Comparison of ENCODE assay signal across 31 mouse cellular contexts in genomic region chr6:134617589-134617988, GRCm38 (mm10). TPM values are rescaled to one million over a fixed set of nuclear protein-coding genes. Genes with fewer than 3 reads are reported as not detected.
A peak's percentile ranks its signal among the peaks of the same experiment; 100 is the strongest.
DNase-seq lines count a peak whose midpoint lies in the region; ATAC-seq and TF ChIP-seq lines count a peak whose summit lies in the region.
"Had no signal": no experiment of that assay in that cellular context is flagged by ENCODE, and none has a peak within 500 bp of the region (broad histone marks: within the 10 kb centered on the region; RNA-seq: fewer than 3 reads in every experiment).

No protein-coding gene starts in this region.

- 0 out of 2 replicates have a peak, but pooled peaks have one; percentile 1 for TF ChIP-seq CTCF in hindbrain, postnatal 0 days (IDR thresholded peaks at IDR 0.05; ENCODE audit: low read depth)
- TF ChIP-seq CTCF in lung, postnatal 0 days (IDR thresholded peaks at IDR 0.05) = peak; percentile 30

- no peak overlapping the region for H3K9ac ChIP-seq in hindbrain, postnatal 0 days (replicated peaks; ENCODE audit: low read length)
- H3K9ac ChIP-seq in lung, postnatal 0 days (replicated peaks; ENCODE audit: low read depth) = no peak overlapping the region
- no peak overlapping the region for H3K9ac ChIP-seq in ES-E14 (ENCODE audit: insufficient read depth, low read depth, low read length, poor library complexity, severe bottlenecking)
- H3K9ac ChIP-seq: forebrain, embryonic 12.5 days; heart, embryonic 15.5 days; hindbrain, embryonic 12.5 days; kidney, embryonic 15.5 days; limb, embryonic 15.5 days; liver, embryonic 14.5 days; lung, embryonic 14.5 days had no signal

- H3K9me3 ChIP-seq in hindbrain, postnatal 0 days (ENCODE audit: low read length) = no peaks in the 10 kb centered on the region
- H3K9me3 ChIP-seq in hindbrain, embryonic 10.5 days = no peaks in the 10 kb centered on the region
- no peaks in the 10 kb centered on the region for H3K9me3 ChIP-seq in lung, postnatal 0 days (ENCODE audit: low read length)
- no peaks in the 10 kb centered on the region for H3K9me3 ChIP-seq in ES-E14 (ENCODE audit: control insufficient read depth, insufficient read depth, low read depth, low read length)
- H3K9me3 ChIP-seq: forebrain, embryonic 12.5 days; G1E; heart, embryonic 10.5 days; heart, embryonic 15.5 days; hindbrain, embryonic 12.5 days; kidney, embryonic 15.5 days; limb, embryonic 15.5 days had no signal

- no peaks in the 10 kb centered on the region for H3K27me3 ChIP-seq in hindbrain, postnatal 0 days (ENCODE audit: insufficient read depth, low read length)
- H3K27me3 ChIP-seq in hindbrain, embryonic 10.5 days (ENCODE audit: insufficient read depth, poor library complexity, severe bottlenecking) = no peaks in the 10 kb centered on the region
- H3K27me3 ChIP-seq in lung, postnatal 0 days (replicated peaks; ENCODE audit: insufficient read depth, low read length) = no peaks in the 10 kb centered on the region
- H3K27me3 ChIP-seq: forebrain, embryonic 12.5 days; heart, embryonic 15.5 days; hindbrain, embryonic 12.5 days; kidney, embryonic 15.5 days; limb, embryonic 15.5 days had no signal

- no peaks in the 10 kb centered on the region for H3K4me1 ChIP-seq in hindbrain, postnatal 0 days (ENCODE audit: insufficient read depth, low read length)
- no peaks in the 10 kb centered on the region for H3K4me1 ChIP-seq in hindbrain, embryonic 10.5 days (replicated peaks)
- no peaks in the 10 kb centered on the region; the same call in 1 of the 2 replicates for H3K4me1 ChIP-seq in lung, postnatal 0 days (ENCODE audit: insufficient read depth, low read depth, low read length)
- peaks cover 0 to 2% of the 10 kb centered on the region in 2 experiments; a peak in 1 of 4 replicates for H3K4me1 ChIP-seq in ES-E14 (ENCODE audit: control insufficient read depth in 2 of 2, insufficient read depth in 2 of 2, low read length in 2 of 2, poor library complexity in 1 of 2)
- H3K4me1 ChIP-seq: forebrain, embryonic 12.5 days; hindbrain, embryonic 12.5 days had no signal

- TF ChIP-seq EP300 in lung, postnatal 0 days (IDR thresholded peaks at IDR 0.05) = no peak

- H3K36me3 ChIP-seq in hindbrain, postnatal 0 days (ENCODE audit: insufficient read depth, low read length) = no peaks in the 10 kb centered on the region
- no peaks in the 10 kb centered on the region for H3K36me3 ChIP-seq in hindbrain, embryonic 10.5 days
- H3K36me3 ChIP-seq in lung, postnatal 0 days (ENCODE audit: insufficient read depth, low read length) = no peaks in the 10 kb centered on the region
- no peaks in the 10 kb centered on the region for H3K36me3 ChIP-seq in ES-E14 (ENCODE audit: control insufficient read depth, insufficient read depth, low read length, poor library complexity, severe bottlenecking)
- H3K36me3 ChIP-seq: forebrain, embryonic 12.5 days; G1E; heart, embryonic 10.5 days; heart, embryonic 15.5 days; hindbrain, embryonic 12.5 days; kidney, embryonic 15.5 days; limb, embryonic 15.5 days had no signal

- no peak for DNase-seq in hindbrain, postnatal 0 days (ENCODE audit: low spot score)
- no peak for DNase-seq in hindbrain, embryonic 10.5 days (ENCODE audit: low spot score)
- DNase-seq in lung, postnatal 0 days (ENCODE audit: low spot score) = no peak
- no peak for DNase-seq in lung, postnatal 14 days
- no peak for DNase-seq in ES-E14 (ENCODE audit: low read depth, low spot score)
- no peak for DNase-seq in cerebellum, postnatal 4 days (ENCODE audit: low spot score in 2 of 2)
- DNase-seq in B cell, adult 2 months = no peak
- DNase-seq: adrenal gland, postnatal 14 days; cerebellum, adult 18-20 months; cerebellum, postnatal 10 days; gastrocnemius, postnatal 14 days; kidney, adult 11 months; kidney, postnatal 36 days; layer of hippocampus, postnatal 36 days; left cerebral cortex, postnatal 4 days; lung, embryonic 14.5 days; lung, postnatal 36 days; retina, postnatal 1 day; right cerebral cortex, postnatal 14 days; thymus, adult 18-20 months; thymus, postnatal 25 days had no signal

- no peak for ATAC-seq in hindbrain, postnatal 0 days
- ATAC-seq in lung, postnatal 0 days = no peak

- H3K4me2 ChIP-seq in hindbrain, postnatal 0 days (ENCODE audit: low read depth, low read length) = no peak overlapping the region
- no peak overlapping the region for H3K4me2 ChIP-seq in lung, postnatal 0 days (replicated peaks; ENCODE audit: low read depth, low read length)
- H3K4me2 ChIP-seq: forebrain, embryonic 12.5 days; heart, embryonic 15.5 days; hindbrain, embryonic 12.5 days; kidney, embryonic 15.5 days; limb, embryonic 15.5 days; lung, embryonic 14.5 days; midbrain, embryonic 11.5 days had no signal

- WGBS in hindbrain, postnatal 0 days = 54% methylated on average over 3 of the region's 3 CpGs
- 53% methylated on average over 3 of the region's 3 CpGs for WGBS in hindbrain, embryonic 10.5 days
- WGBS in lung, postnatal 0 days = 54% methylated on average over 3 of the region's 3 CpGs

- in situ Hi-C loops in ES-E14 (cut with MboI; ENCODE audit: low sequenced_read_pairs in 2 of 2, unreplicated experiment in 2 of 2) = loop anchor here (5.0 to 25.0 kb wide), 3 partner anchors 180 to 653 kb away; no protein-coding TSS in a partner anchor

- no peak overlapping the region for H3K4me3 ChIP-seq in hindbrain, postnatal 0 days (ENCODE audit: low read length)
- no peak overlapping the region for H3K4me3 ChIP-seq in hindbrain, embryonic 10.5 days
- H3K4me3 ChIP-seq in lung, postnatal 0 days (ENCODE audit: low read depth, low read length) = no peak overlapping the region
- H3K4me3 ChIP-seq in ES-E14 (ENCODE audit: insufficient read depth in 1 of 2, low read depth in 1 of 2, low read length in 2 of 2, poor library complexity in 1 of 2, severe bottlenecking in 1 of 2) = no peak overlapping the region
- H3K4me3 ChIP-seq: erythroblast, embryonic 14.5 days; forebrain, embryonic 12.5 days; heart, embryonic 10.5 days; heart, embryonic 15.5 days; hindbrain, embryonic 12.5 days; kidney, embryonic 15.5 days; limb, embryonic 15.5 days had no signal

- H3K27ac ChIP-seq in hindbrain, postnatal 0 days = no peak overlapping the region
- H3K27ac ChIP-seq in hindbrain, embryonic 10.5 days = no peak overlapping the region
- H3K27ac ChIP-seq in lung, postnatal 0 days (ENCODE audit: low read length) = no peak overlapping the region
- H3K27ac ChIP-seq in ES-E14 (ENCODE audit: insufficient read depth, low read depth, low read length, poor library complexity, severe bottlenecking) = no peak overlapping the region
- H3K27ac ChIP-seq: forebrain, embryonic 12.5 days; heart, embryonic 10.5 days; heart, embryonic 15.5 days; hindbrain, embryonic 12.5 days; kidney, embryonic 15.5 days; limb, embryonic 15.5 days; liver, embryonic 14.5 days had no signal

TF ChIP-seq in ES-E14, 5 proteins besides CTCF, POLR2A, EP300 and RAD21:
- TF ChIP-seq ZC3H11A (IDR thresholded peaks at IDR 0.05; ENCODE audit: borderline replicate concordance, low read depth, low read length) (0 out of 2 replicates have a peak, but pooled peaks have one; percentile 1), MAFK (IDR thresholded peaks at IDR 0.05; ENCODE audit: insufficient read depth, low read depth, low read length) (no peak)

RNA-seq across cellular contexts. Expression of gene Mansc1, which starts 14.7 kb away (rescaled TPM):
- 2.2 and 3.8 TPM in 2 replicates for total RNA-seq in hindbrain, postnatal 0 days (2014; rRNA removed)
- 2.2 and 2.4 TPM in 2 replicates for polyA plus RNA-seq in hindbrain, postnatal 0 days (2015; fragmentation: Nextera tagmentation; extraction: Ambion mirVana)
- 0.95 and 1.2 TPM in 2 replicates for polyA plus RNA-seq in hindbrain, embryonic 10.5 days (2016; fragmentation: Nextera tagmentation; extraction: Ambion mirVana)
- 9.9 and 10.1 TPM in 2 replicates for polyA plus RNA-seq in lung, postnatal 0 days (2015; fragmentation: Nextera tagmentation; extraction: Ambion mirVana)
- total RNA-seq in ES-E14 (2012; rRNA removed) = 0.58 and 1.3 TPM in 2 replicates
- total RNA-seq: G1E had no signal
- polyA plus RNA-seq: erythroblast, embryonic 14.5 days; G1E had no signal

RNA-seq across cellular contexts. Expression of gene Borcs5, which starts 21.7 kb away (rescaled TPM):
- 52.5 and 71.4 TPM in 2 replicates for total RNA-seq in hindbrain, postnatal 0 days (2014; rRNA removed)
- polyA plus RNA-seq in hindbrain, postnatal 0 days (2015; fragmentation: Nextera tagmentation; extraction: Ambion mirVana) = 39.5 and 41.1 TPM in 2 replicates
- polyA plus RNA-seq in hindbrain, embryonic 10.5 days (2016; fragmentation: Nextera tagmentation; extraction: Ambion mirVana) = 20.1 and 28.7 TPM in 2 replicates
- 14.6 and 18.4 TPM in 2 replicates for polyA plus RNA-seq in lung, postnatal 0 days (2015; fragmentation: Nextera tagmentation; extraction: Ambion mirVana)
- 8.7 and 10.1 TPM in 2 replicates for total RNA-seq in ES-E14 (2012; rRNA removed)

RNA-seq across cellular contexts. Expression of gene Lrp6, which starts 50.8 kb away (rescaled TPM):
- total RNA-seq in hindbrain, postnatal 0 days (2014; rRNA removed) = 23.9 and 26.1 TPM in 2 replicates
- 12.1 and 13.0 TPM in 2 replicates for polyA plus RNA-seq in hindbrain, postnatal 0 days (2015; fragmentation: Nextera tagmentation; extraction: Ambion mirVana)
- polyA plus RNA-seq in hindbrain, embryonic 10.5 days (2016; fragmentation: Nextera tagmentation; extraction: Ambion mirVana) = 24.7 and 25.3 TPM in 2 replicates
- 17.0 and 18.7 TPM in 2 replicates for polyA plus RNA-seq in lung, postnatal 0 days (2015; fragmentation: Nextera tagmentation; extraction: Ambion mirVana)
- 46.8 and 72.9 TPM in 2 replicates for total RNA-seq in ES-E14 (2012; rRNA removed)
